Mouse (Mus musculus) ES-E14 (cell line): ENCODE results near the gene Mllt3.

Experiments
- CHD2 ChIP-seq: IDR thresholded peaks from 2 replicates; pipeline ENCODE4 v1.6.1; 2014; ENCODE audit warnings: mild to moderate bottlenecking, low read depth, low read length, inconsistent platforms
- MAFK ChIP-seq: IDR thresholded peaks from 2 replicates; pipeline ENCODE4 v1.6.1; 2014; ENCODE audit warnings: mild to moderate bottlenecking, low read depth, low read length, inconsistent platforms; ENCODE audit not compliant: insufficient read depth
- ZC3H11A ChIP-seq: IDR thresholded peaks from 2 replicates; pipeline ENCODE4 v1.6.1; 2012; ENCODE audit warnings: low read depth, mild to moderate bottlenecking, inconsistent platforms, low read length, borderline replicate concordance
- ZNF384 ChIP-seq: IDR thresholded peaks from 2 replicates; pipeline ENCODE4 v1.6.1; 2012; ENCODE audit warnings: low read depth, low read length, inconsistent platforms

DNA sequence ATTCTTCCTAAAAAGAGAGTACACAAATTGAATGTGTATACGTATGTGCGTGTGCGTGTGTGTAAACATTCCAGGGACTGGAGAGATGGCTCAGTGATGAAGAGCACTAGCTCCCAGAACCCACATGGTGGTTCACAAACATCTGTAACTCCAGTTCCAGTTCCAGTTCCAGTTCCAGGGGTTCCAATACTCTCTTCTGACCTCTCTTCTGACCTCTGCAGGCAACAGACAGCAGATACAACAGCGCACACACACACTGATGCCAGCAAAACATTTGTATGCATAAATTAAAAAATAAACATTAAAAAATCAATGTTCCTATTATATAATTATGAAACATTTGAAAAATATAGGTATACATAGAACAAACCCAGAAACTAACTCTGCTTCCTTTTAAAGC, 258.6 kb downstream of the Mllt3 start:
- TF ChIP-seq ZNF384 (no peak), CHD2 (no peak), ZC3H11A (no peak), MAFK (no peak)
